Mouse (Mus musculus) G1E (cell line): ENCODE results near the gene Arhgap33. TPM values are rescaled to one million over a fixed set of nuclear protein-coding genes. Genes with fewer than 3 reads are reported as not detected.
A peak's percentile ranks its signal among the peaks of the same experiment; 100 is the strongest.

Source experiments
- ATAC-seq: 2 replicates; pipeline ENCODE4 v1.8.0; 2016; ENCODE audit warnings: mild to moderate bottlenecking; ENCODE audit not compliant: insufficient number of reproducible peaks, poor library complexity, low FRiP score, severe bottlenecking; ENCODE audit errors: extremely low read depth
- DNase-seq: peaks from one replicate; pipeline ENCODE4 v3.0.0; 2012; ENCODE audit warnings: low spot score
- H3K27me3 ChIP-seq: 2 replicates; pipeline ENCODE4 v1.6.1; 2012; ENCODE audit warnings: mild to moderate bottlenecking, low read length, inconsistent platforms; ENCODE audit not compliant: insufficient read depth
- H3K36me3 ChIP-seq: replicated peaks from 2 replicates; pipeline ENCODE3; 2012; ENCODE audit warnings: mild to moderate bottlenecking, inconsistent platforms
- H3K4me1 ChIP-seq: 2 replicates; pipeline ENCODE4 v1.6.1; 2012; ENCODE audit warnings: low read depth, low read length, inconsistent platforms, mixed read lengths; ENCODE audit not compliant: insufficient read depth
- H3K4me3 ChIP-seq: 2 replicates; pipeline ENCODE4 v1.5.1; 2012; ENCODE audit warnings: low read depth, mild to moderate bottlenecking, inconsistent platforms, low read length, moderate library complexity, mixed read lengths
- H3K9me3 ChIP-seq: replicated peaks from 2 replicates; pipeline ENCODE4 v1.6.1; 2012; ENCODE audit warnings: inconsistent platforms
- CTCF ChIP-seq: IDR thresholded peaks from 2 replicates; pipeline ENCODE4 v1.5.1; 2012; ENCODE audit warnings: low read depth, low read length, inconsistent platforms, mixed read lengths
- GATA1 ChIP-seq: IDR thresholded peaks from 2 replicates; pipeline ENCODE4 v1.6.1; 2012; ENCODE audit warnings: borderline replicate concordance, low read length, inconsistent platforms, mixed read lengths
- GATA2 ChIP-seq: IDR thresholded peaks from 2 replicates; pipeline ENCODE4 v1.6.1; 2012; ENCODE audit warnings: low read depth, low read length, inconsistent platforms, borderline replicate concordance
- POLR2AphosphoS5 ChIP-seq: IDR thresholded peaks from 2 replicates; pipeline ENCODE4 v1.6.1; 2012; ENCODE audit warnings: low read depth, low read length, inconsistent platforms; ENCODE audit not compliant: insufficient replicate concordance
- TAL1 ChIP-seq: conservative IDR thresholded peaks from 2 replicates; pipeline ENCODE4 v1.6.1; 2012; ENCODE audit warnings: low read depth, low read length, inconsistent platforms, mixed read lengths
- polyA plus RNA-seq: library from polyadenylated mRNA; stranded (reverse); fragments of >175 nt; gene quantifications from 2 replicates; pipeline ENCODE4 v1.2.3, GENCODE M21; 2012
- total RNA-seq, 2 experiments: library from RNA; stranded (forward) in 1 of 2; stranded (reverse) in 1 of 2; fragments of 200-1000 nt in 1 of 2; fragments of >200 nt in 1 of 2; fragmentation: Nextera tagmentation in 1 of 2; gene quantifications; 2 replicates each; pipeline ENCODE4 v1.2.3; 2014 to 2017

Gene Arhgap33
- total and polyA plus RNA-seq, 3 experiments: 5.0 to 40.3 (median 16.5) TPM

DNA sequence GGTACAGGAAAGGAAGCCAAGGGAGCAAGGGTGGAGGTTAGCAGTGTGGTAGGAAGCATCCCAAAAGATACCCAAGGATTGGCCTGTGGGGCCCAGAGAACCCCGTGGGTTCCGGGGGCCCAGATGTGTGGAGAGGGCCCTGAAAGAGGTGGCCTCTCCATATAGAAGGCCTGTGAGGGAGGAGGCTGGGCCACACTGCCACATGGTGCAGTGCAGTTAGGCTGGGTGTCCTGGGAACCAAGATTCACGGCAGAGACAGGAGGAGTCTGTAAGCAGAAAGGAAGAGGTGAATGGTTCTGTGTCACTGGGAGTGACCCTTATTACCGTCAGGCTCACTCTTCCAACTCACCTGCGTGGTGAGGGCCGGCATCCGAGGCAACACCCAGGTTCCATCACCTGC lies 5.7 kb upstream of the Arhgap33 start:
- Histone ChIP-seq H3K36me3 (peaks cover 60% of the 10 kb centered on the region), H3K4me3 (no peak overlapping the region), H3K4me1 (peaks cover 28% of the 10 kb centered on the region), H3K27me3 (no peaks in the 10 kb centered on the region), H3K9me3 (no peaks in the 10 kb centered on the region)
- no peak for ATAC-seq
- no peak for DNase-seq
- no peak for TF ChIP-seq GATA1
- TF ChIP-seq CTCF: no peak
- no peak for TF ChIP-seq TAL1
- TF ChIP-seq POLR2AphosphoS5: no peak
- TF ChIP-seq GATA2: no peak

DNA sequence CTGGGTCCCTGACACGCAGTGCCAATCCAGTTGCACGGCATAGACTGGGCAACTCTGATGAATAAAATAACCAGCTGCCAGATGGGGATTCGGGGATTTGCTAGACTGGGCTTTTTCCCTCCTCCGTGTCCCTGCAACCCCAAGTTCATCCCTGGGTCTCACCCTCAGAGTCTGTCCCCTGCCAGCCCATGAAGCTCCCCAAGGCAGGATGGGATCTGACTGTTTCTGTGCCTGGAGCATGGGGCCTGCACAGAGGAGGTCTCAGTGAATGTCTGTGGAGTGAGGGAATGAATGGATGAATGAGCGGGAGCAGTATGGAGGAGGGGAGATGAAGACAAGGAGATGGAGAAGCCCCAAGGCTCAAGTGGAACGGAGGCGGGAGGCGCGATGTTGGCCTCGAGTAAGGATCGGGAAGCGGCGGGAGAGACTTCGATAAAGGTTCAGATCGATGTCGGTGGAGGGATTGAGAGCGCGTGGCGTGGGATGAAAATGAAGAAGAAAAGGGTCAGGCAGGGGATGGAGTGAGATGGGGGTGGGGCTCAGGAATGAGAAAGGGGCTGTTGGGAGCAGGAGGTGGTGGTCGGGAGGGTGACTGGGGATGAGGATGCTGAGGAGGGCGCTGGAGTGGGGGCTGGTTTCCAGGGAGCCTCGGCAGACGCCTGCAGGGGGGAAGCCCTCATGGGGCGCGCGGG lies 773 bp downstream of the Arhgap33 start:
- DNase-seq (no peak), ATAC-seq (no peak)
- H3K36me3 ChIP-seq: peaks cover 59% of the 10 kb centered on the region
- TF ChIP-seq GATA1 (no peak), GATA2 (no peak), CTCF (no peak), POLR2AphosphoS5 (no peak), TAL1 (no peak)
- H3K4me1 ChIP-seq: peaks cover 33% of the 10 kb centered on the region
- no peaks in the 10 kb centered on the region for H3K27me3 ChIP-seq
- peak overlapping the region; percentile 82 for H3K4me3 ChIP-seq
- no peaks in the 10 kb centered on the region for H3K9me3 ChIP-seq

DNA sequence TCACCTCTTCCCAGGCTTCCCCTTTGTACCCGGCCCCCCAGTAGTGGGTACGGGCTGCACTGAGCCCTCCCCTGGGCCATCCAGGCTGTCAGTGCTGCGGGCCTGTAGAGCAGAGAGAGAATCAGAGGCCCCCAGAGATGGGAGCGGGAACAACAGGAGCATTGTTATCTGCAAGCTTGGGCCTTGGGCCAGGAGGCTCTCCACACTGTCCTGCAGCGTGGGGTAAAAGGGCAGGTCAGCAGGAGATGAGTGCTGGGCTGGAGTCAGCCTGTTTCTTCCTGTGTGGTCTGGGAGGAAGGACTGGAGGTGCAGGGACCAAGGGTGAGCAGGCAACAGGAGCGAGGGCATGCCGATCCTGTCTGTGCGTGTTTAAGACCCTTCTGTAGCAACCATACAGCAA lies 1.9 kb downstream of the Arhgap33 start:
- DNase-seq: no peak
- H3K9me3 ChIP-seq: no peaks in the 10 kb centered on the region
- H3K4me1 ChIP-seq: peaks cover 41% of the 10 kb centered on the region
- H3K4me3 ChIP-seq: no peak overlapping the region
- H3K36me3 ChIP-seq: peaks cover 61% of the 10 kb centered on the region
- no peaks in the 10 kb centered on the region for H3K27me3 ChIP-seq
- ATAC-seq: no peak
- TF ChIP-seq GATA2 (no peak), GATA1 (no peak), CTCF (no peak), TAL1 (no peak), POLR2AphosphoS5 (no peak)

DNA sequence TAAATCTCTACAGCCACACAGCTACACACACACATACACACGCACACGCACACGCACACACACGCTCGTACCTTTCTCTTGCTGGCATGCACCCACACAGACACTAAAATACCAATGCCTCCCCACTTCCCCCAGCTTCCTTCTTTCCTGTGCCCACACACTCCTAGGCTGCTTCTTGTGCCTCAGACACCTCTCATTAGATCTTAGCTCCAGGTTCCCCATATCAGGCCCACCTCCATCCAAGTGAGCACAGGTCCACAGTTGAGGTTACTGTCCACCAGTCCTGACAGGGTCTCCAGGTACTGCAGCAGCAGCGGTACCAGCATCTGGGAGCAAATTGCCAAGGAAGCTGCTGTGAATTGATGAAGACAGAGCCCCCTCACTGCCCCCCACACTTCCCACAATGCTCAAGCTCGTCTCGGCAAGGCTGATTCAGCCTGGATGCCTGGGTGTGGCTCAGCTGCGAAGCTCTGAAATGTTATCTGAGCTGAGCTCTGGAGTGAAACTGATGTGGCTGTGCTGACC lies 3.5 kb downstream of the Arhgap33 start:
- Histone ChIP-seq H3K36me3 (peaks cover 72% of the 10 kb centered on the region), H3K9me3 (no peaks in the 10 kb centered on the region), H3K4me3 (no peak overlapping the region), H3K27me3 (no peaks in the 10 kb centered on the region), H3K4me1 (peaks cover 42% of the 10 kb centered on the region)
- ATAC-seq (no peak), DNase-seq (no peak)
- no peak for TF ChIP-seq TAL1
- no peak for TF ChIP-seq POLR2AphosphoS5
- TF ChIP-seq GATA1: no peak
- no peak for TF ChIP-seq CTCF
- no peak for TF ChIP-seq GATA2

DNA sequence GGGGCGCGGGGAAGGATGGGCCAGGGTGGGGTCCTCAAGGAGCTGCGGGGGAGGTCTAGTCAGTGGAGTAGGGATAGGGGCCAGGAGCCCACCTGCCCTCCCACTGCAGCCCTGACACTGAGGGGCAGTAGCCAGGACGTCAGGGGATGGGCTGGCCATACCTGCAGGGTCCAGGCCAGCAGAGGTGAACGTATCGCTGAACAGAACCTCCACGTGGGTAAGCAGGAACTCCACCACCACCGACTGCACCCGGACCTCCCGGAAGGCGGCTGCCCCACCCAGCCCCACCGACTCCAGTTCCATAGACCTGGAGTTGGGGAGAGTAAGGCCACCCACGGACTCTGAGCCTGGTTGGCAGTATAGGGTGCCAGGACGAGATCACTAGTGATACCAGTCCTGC lies 7.9 kb downstream of the Arhgap33 start:
- no peak overlapping the region for H3K4me3 ChIP-seq
- peaks cover 17% of the 10 kb centered on the region for H3K4me1 ChIP-seq
- TF ChIP-seq GATA2 (no peak), POLR2AphosphoS5 (no peak), CTCF (no peak), TAL1 (no peak), GATA1 (no peak)
- no peaks in the 10 kb centered on the region for H3K9me3 ChIP-seq
- H3K27me3 ChIP-seq: no peaks in the 10 kb centered on the region
- ATAC-seq (no peak), DNase-seq (no peak)
- H3K36me3 ChIP-seq: peaks cover 94% of the 10 kb centered on the region

DNA sequence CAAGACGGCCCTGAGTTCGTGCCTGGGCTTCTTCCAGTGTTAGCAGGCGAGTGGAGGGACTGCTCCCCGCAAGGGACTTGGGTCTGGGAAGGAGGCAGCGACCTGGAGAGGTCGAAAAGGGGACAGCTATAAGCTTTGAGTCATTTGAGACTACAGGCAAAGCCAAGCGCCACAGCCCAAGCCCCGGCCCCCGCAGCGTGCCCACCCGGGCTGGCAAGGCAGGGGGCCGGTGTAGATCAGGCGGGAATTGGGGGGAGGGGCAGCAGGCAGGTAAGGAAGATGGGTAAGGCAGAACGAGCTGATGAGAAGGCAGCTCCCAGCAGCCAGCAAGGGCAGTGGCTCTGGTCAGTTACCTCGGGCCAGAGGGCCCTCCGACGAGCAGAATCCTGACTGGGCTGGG lies 8.5 kb downstream of the Arhgap33 start:
- no peak for TF ChIP-seq POLR2AphosphoS5
- no peak for TF ChIP-seq GATA2
- no peak for TF ChIP-seq CTCF
- TF ChIP-seq GATA1: no peak
- no peak for TF ChIP-seq TAL1
- ATAC-seq (no peak), DNase-seq (no peak)
- H3K36me3 ChIP-seq: peaks cover 89% of the 10 kb centered on the region
- H3K4me3 ChIP-seq: no peak overlapping the region
- H3K27me3 ChIP-seq: no peaks in the 10 kb centered on the region
- H3K4me1 ChIP-seq: peaks cover 14% of the 10 kb centered on the region
- no peaks in the 10 kb centered on the region for H3K9me3 ChIP-seq
